Mouse (Mus musculus): ENCODE measurements at regions not wholly inside any gene's neighbourhood (a gene's known extent, or its start where the extent isn't known, plus 50 kb on each side); places are given as distances from the start of the nearest gene placed in this dataset.

- TF ChIP-seq CTCF (IDR thresholded peaks at IDR 0.05; ENCODE audit: low read depth, low read length) = no peak
- no peak for TF ChIP-seq POLR2A (IDR thresholded peaks at IDR 0.05; ENCODE audit: extremely low read depth, insufficient read depth, low read length)
Observed at GRCm38 (mm10) chr1:126930611-126931010, 100.0 kb upstream of the Nckap5 start.

All from liver, adult 2 months (tissue).